Mouse (Mus musculus) heart, adult 11 months (tissue): ENCODE data around the gene Mrps18a.

Source experiments
- DNase-seq: peaks from one replicate; pipeline ENCODE4 v3.0.0; 2022

The Mrps18a gene

DNA sequence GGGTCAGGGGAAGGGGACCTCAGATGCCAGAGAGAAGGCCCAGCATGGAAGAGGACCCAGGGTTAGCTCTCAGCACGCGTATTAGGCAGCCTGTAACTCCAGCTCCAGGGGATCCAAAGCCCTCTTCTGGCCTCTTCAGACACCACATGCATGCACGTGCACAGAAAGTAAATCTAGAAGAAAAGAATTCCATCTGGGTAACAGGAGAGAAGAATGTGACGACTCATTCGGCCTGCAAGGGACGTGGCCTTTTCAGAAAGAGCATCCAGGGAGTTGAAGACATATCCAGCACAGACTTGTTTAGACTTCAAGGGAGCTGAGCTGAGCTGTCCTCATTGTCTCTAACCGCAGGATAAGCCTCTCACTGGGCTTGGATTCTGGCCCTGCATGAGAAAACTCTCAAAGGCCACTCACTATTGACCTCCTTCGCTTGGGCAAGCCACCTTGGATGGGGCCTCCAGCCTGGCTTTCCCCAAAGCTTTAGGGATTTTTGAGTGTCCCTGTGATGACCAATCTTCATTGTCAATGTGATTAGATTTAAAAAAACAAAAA is 8.1 kb upstream of the Mrps18a start:
- DNase-seq: no peak

DNA sequence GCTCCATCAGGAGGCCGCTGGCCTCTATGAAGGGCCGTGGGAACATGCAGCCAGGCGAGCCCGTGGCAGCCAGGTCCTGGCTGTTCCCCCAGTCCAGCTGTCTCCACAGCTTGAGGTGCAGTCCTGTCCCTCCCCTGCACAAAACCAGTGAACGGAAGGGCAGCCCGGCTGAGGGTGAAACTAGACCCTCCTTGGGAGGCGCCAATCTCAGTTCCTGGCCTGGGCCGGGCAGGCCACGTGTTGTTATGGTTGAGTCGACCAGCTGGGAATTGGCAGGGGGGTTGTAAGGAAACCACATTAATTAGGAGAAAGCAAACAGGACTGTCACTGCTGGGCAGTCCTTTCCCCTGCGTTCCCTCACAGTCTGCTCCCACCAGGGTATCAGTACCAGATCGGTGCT is 6.3 kb upstream of the Mrps18a start:
- peak; percentile 99 for DNase-seq

DNA sequence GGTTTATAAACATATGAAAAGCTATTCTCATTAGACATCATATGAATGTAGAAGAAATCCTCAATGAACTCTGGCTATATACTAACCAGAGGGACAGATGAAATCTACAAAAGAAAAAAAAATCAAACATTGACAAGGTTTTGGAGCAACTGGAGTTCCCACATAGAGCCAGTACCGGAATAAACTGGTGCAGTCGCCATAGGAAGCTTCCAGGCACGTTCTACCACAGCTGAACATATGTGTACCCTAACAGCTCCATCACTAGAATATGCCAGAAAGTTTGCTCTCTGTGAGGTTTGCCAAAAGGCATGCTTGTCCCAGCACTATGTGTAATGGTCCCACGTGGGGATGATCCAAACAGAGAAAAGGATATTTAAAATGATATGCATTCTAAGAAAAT is 2.5 kb upstream of the Mrps18a start:
- DNase-seq: peak; percentile 75

DNA sequence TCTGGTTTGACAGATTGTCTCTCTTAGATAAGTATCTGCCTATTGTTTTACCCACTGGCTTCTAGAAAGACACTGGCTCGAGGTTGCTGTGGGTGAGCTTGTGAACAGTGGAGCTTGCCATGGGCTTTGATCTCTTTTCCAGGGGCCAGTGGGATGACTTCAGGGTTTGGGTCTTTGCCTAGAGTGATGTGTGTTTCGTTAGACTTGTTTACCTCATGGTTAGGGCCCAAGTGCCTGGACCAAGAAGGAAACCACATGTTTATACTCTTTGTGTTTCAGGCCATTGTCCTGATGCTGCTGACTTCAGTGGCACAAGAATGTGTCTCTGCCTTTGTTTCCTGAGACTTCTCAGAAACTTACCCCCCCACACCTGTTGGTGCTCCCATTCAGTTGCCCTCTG is 4.7 kb downstream of the Mrps18a start:
- DNase-seq: peak; percentile 94

DNA sequence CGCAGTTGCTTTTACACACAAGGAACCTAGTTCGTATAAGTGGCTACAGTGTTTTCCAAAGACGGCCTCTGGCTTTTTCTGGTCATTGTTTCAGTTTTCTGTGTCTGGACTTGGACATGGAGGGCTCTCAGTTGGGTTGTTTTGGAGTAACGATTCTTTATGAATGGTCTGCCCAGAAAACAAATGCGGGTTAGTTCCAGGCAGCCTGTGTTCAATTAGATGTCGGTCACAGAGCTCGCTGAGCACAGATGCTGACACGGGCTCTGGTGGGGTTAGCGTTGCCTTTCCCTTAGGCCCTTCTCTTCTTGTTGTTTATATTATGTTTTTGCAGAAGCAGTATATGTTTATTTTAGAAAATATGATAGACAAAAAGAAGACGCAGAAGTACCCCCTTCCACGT is 5.4 kb downstream of the Mrps18a start:
- no peak for DNase-seq

DNA sequence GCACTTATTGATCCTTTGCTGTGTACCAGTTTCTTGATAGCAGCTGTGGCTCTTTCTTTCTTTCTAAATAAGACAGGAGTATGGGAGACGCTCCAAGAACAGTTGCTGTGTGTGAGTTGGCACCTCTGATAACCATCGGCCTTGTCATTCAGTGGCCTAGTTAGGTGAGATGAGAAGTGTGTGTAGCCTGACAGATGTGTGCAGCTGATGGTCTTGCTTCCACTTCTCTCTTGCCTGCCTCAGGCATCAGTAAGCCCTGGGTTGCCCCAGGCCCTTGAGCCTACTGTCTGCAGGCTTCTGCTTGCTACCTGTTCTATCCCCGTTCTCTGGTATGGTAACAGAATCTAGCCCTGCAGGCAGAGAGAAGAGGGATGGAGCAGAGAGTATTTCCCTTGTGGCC is 6.1 kb downstream of the Mrps18a start:
- peak; percentile 79 for DNase-seq

DNA sequence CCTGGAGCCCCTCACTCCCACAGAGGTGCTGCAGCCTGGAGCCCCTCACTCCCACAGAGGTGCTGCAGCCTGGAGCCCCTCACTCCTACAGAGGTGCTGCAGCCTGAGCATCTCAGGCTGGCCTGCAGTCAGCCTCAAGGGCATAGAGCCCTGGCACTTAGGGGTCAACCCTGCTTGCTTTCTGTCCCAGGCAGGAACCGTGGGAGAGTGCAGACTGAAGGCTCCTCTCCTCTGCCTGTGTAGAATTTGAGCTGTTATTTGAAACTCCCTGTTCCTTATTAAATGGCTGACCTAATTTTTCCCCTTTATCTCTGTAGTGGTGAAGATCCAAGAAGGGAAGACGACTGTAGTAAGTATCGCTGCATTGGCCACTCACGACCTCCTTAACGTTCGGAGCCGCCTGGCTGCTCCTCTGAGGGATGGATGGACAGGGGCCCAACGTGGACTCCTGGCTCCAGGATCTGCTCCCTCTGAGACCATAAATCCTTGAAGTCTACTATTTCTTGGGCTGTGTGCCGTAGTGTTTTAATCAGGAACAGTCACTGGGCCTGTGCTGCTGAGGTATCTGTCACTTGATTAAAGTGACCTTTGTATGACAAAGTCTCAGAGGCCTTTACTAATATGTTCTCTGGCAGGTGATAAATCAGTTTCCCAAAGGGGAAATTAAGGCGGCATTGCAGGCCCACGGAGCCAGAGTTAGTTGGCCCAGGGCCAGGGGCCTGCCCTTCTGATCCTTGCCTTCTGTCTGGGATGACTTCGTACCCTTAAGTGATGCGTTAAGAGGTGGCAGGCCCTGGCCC is 7.0 kb downstream of the Mrps18a start:
- DNase-seq: peak; percentile 94

DNA sequence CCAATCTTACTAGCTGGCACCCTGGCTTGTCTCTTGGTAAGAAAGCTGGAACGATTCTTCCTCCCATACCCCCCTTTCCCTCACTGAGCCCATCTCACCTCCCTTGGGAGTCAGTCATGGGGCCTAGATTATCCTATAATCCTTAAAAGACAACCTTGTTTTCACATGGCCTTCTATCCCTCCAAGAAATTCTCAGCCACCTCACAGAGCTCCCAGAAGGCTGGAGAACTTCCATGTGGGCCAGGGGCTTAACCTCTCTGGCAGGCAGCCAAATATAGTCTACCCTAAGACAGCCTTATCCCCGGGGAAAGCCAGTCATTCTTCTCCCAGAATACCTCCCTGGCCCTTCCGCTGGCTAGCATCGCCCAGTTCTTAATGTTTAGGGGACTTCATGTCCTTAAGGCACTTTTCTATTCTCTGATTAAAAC is 7.7 kb downstream of the Mrps18a start:
- peak; percentile 91 for DNase-seq

DNA sequence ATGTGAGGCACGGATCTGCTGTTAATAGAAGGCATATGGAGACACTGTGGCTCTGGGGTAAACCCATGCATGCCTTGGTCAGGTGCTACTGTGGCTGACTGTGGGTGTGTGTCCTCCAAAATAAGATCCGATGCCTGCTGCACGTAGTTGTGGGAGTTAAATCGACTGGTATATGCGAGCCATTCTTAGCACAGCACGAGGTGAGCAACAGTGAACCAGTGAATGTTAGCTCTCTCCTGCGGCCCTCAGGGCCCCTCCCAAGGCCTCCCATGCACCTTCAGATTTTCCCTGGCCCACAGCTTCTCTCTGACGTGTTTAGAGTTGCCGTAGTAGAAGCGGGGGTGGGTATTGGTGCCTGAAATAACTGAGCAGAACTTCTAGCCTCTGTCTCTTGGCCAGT is 8.9 kb downstream of the Mrps18a start:
- DNase-seq: peak; percentile 87

DNA sequence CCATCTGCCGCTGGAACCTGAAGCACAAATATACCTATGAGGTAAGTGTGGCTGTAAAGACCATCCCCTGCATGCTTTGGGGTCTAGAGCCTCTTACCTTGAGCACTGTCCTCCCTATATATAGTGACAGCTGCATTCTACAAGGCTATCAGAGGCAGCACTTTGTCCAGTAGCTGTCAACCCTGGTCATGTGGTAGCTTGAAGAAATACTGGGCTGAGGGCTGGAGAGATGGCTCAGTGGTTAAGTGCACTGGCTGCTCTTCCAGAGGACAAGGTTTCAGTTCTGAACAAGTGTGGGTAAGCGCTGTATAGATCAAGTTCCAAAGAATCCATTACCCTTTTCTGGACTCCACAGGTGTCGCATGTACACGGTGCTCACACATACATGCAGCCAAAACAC is 12.0 kb downstream of the Mrps18a start:
- peak; percentile 93 for DNase-seq

DNA sequence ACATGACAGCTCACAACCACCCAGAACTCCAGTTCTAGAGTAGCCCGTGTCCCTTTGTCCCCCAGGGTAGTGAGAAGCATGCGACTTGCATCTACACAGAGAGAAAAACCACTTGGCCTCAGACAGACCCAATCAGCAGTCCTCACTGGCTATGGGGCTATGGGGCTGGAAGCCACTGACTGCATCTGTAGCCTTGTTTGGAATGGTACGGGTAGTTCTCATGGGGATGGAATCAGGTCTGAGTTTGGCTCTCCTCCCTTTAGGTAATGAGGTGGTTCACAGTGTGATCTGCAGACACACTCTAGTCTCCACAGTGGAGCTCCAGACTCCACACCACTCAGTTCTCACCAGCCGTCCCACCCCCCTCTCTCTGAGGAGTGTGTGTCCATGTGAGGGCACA is 12.5 kb downstream of the Mrps18a start:
- peak; percentile 91 for DNase-seq

DNA sequence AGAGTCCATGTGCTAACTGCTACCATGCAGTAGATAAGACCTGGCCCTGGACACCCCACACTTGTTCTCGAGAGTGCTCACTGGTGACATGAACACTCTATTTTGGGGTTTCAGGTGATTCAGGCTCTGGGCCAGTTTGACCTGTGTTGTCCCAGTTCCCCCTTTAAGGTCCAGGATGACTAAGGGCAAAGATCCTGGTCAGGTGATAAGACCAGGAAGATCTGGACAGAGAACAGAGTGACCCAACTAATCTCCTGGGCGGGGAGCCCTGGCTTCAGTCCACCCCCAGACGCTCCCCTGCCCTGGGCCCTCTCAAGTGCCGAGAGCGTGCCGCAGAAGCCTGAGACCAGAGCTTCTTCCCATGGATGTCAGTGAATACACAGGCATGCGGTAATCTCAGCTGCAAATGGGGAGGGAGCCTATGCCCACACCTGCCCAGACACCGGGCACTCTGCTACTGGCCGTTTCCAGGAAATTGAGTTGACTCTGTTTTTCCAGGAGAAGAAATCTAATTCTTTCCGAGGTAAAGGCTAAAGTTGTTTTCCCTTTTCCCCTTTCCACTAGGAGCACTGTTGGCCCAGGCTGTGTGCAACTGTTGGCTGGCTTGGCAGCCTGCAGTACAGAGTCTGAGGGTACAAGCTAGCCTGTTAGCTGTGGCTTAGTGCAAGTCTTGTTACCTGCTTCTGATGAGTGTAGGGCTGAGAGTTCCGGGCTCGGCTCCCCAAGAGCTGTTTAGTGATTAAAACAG is 13.3 kb downstream of the Mrps18a start:
- peak; percentile 98 for DNase-seq

DNA sequence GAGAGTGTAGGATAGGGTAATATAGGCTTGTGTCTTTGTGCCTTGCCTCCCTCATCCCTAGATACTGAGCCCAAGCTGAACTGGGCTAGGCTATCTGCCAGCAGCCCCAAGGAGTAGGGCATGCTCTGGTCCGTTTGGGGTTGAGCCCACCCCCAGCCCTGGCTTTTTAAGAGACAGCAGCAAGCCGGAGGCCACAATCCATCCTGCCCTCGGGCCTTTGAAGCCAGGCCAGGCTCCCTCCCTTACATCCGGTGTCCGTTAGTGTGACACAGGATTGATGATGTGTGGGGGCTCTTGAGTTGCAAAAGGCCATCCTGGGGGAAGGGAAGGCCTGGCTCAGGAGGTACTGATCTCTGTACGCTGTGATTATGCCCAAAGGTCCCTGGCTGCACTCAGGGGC is 15.8 kb downstream of the Mrps18a start:
- DNase-seq: no peak

DNA sequence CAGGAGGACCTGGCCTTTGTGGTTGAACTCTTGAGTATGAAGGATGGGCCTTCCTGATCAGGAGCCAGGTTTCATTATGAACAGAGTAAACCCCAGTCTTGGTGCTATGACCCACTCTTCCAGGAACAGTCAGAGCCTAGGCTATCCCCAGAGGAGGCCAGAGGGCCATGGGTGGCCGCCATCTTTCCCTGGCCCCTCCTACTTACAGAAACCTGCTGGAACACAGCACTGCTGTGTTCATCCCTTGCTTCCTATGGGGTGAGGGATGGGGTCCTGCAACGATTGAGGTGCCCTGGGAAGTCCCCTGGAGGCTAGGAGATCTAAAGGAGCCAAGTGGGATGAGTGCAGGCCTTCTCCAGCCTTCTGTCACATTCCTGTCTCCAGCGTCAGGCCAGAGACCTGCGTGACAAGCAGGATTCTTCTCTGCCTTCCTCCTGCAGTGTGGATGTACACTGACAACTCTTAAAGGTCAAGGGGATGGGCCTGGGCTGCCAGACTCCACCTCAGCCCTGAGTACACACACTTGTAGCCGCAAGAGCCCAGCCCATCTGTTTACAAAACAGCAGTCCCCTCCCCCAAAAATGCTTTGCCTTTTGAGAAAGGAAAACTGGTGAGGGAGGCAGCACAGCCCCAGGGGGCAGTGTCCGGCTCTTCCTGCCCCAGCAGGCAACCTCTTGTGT is 17.2 kb downstream of the Mrps18a start:
- DNase-seq: peak; percentile 94

DNA sequence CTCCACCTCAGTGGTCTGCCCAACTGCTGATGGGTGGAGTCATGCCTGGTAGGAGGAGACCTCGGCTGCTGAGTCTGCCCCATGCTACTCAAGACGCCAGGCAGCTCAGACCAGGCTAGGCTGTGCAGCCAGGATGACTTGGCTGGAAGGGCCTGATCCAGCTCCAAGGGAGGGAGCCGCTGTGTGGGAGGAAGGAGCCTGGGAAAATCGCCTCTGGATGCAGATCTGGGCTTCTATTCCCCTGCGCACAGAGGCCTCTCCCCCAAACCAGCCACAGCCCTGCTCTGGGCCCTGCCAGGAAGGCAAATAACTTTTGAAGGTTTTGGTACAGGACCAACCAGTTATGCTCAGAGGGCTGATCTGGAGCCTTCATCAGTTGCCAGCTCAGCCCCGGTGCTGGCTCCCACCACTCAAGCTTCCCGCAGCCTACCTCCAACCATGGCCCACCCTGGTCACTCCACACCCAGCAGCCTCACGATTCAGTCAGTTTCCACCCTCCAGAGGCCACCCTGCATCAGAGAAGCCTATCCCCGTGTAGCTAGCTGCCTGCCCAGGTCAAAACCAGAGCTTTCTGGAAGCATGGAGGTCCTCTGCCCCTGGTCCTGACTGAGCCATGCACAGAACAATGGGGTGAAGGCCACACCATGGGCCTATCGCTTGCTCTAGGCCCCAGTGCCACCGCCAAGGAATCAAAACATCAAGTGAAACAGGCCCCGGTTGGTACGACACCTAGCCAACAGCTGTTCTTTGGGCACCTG is 19.1 kb downstream of the Mrps18a start:
- DNase-seq: peak; percentile 98

DNA sequence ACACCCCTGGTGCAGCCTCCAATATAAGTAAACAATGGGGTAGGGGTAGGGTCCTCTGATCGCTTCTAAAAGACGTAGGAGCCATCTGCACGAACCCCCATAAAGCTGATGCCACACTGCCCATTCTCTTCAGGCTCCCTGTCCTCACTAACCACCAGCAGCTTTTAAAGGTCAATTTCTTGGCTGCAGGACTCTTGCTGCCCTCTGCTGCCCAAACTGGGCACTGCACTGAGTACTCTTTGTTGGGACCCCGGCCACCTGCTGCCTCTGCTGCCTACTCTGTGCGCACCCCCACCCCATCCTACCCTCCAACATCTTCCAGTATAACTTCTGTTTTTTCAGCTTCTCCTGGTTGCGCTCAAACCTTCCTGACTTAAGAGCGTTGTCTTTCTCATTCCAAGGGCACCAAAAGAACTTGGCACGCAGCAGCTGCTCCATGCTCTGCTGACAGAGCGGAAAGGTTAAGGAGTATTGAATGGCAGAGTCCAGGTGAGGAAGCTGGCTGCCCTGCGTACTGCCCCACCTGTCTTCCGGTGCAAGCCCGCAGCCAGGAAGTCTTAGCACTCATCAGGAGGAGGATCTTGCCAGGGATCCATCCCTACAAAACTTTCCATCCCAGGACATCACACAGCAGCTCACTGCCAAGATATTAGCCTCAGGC is 21.4 kb downstream of the Mrps18a start:
- peak; percentile 95 for DNase-seq

DNA sequence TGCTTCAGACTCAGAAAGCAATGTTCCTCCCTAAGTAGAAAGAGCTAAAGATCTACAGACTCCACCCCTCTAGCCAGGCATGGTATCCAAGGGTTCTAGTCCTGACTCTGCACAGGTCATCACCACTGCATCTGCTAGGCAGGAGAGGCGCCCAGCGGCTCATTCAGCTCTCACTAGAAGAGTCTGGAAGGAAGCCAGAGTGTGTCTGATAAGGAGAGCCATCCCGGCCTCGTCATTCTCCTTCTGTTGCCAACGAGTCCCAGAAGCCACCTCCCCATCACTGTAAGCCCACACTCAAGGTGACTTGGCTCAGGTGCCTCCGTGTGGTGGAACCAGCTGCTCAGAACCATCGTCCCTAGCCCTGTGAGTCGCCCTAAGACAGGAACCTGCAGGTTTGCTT is 22.1 kb downstream of the Mrps18a start:
- DNase-seq: peak; percentile 81

DNA sequence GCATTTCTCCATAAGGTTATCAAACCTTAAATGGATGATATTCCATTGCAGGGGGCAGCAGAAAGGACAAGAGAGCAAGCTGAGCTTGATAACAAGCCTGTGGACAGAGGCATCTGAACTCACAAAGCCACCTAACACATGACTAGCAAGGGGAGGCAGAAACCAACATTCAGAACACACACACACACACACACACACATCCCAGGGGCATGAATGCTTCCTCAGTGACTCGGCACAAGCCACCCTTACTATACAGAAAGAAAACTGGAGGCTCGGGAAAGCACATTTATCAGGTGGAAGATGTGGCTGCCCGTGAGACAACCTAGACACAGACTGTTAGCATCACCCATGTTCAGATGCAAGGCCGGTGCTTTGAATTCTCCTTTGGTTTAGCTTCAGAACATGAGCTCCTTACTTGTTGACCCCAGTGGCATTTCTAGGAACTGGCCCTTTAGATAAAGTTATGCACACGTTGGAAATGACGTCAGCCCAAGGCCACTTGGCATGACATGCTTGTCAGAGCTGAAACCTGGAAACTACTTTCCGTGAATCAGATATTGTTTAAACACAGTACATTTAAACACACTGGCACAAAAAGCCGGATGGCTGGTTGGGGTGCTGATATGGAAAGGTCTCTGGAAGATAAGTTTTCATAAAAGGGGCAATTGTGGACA is 27.9 kb downstream of the Mrps18a start:
- no peak for DNase-seq

DNA sequence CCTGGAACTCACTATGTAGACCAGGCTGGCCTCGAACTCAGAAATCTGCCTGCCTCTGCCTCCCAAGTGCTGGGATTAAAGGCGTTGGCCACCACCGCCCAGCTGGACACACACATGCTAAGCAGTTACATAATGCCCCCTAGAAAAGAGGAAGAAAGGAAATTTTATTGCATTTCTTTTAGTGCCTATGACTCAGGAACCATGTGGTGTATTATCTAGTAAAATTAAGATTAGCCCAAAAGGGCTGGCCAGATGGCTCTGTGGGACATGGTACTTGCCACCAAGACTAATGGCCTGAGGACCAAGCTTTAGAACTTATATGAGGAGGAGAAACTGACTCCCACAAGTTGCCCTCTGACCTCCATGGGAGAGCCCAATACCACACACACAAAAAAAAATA is 29.1 kb downstream of the Mrps18a start:
- no peak for DNase-seq

DNA sequence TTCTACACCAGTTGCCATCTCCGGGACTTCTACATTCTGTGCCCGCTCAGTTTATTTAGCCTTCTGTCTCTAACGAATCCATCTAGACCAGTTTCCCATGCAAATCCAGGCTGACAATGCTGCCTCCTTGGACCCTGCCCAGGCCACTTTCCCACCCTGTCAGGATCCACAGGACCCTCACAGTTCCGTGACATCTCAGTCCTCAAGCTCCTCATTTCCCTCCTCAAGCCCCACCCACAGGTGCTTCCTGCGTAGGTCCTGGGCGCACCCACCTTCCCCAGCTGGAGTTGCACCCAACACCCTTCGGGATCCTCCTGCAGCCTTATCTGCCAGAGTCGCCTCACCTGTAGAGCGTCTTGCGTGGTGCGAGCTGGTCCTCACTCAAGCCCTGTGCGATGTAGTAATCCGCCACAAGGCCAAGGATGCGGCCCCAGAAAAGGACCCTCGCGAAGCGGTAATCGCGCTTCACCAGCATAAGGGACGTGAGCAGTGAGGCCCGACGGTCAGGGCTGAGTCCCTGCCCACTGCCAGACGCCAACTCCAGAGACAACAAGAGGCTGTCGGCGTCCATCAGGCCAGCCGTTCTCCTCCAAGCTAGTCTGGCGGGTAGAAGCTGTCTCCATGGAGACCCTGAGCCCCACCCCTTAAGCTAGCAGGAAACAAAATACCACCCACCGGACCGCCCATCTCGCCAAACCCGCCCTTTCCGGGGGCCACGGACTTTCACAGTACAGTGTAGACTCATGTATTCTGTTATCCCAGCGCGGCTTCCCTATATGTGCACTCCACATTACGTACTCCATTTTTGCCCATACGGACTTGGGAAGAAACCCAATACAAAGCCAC is 33.0 kb downstream of the Mrps18a start, which contains the start of gene Rsph9:
Gene Rsph9, minus strand, starts transcription at position 639 of the 846 bp plus-strand sequence.
- peak; percentile 99 for DNase-seq
